Comparison of ENCODE assay signal across 8 mouse cellular contexts in genomic region chr10:60107448-60107847, GRCm38 (mm10). TPM values are rescaled to one million over a fixed set of nuclear protein-coding genes. Genes with fewer than 3 reads are reported as not detected.
DNase-seq lines count a peak whose midpoint lies in the region; ATAC-seq and TF ChIP-seq lines count a peak whose summit lies in the region.

No protein-coding gene starts in this region.

- peaks cover 21% of the 10 kb centered on the region for H3K27me3 ChIP-seq in forebrain, embryonic 11.5 days (ENCODE audit: control insufficient read depth, insufficient read depth, low read length)
- peaks cover 94% of the 10 kb centered on the region for H3K27me3 ChIP-seq in limb, embryonic 10.5 days (ENCODE audit: low read depth, poor library complexity, severe bottlenecking)
- no peaks in the 10 kb centered on the region for H3K27me3 ChIP-seq in myocyte (ENCODE audit: control insufficient read depth, insufficient read depth, insufficient read length)

- ATAC-seq in forebrain, embryonic 11.5 days (replicated peaks; ENCODE audit: low FRiP score): no peak

- H3K9me3 ChIP-seq in forebrain, embryonic 11.5 days (ENCODE audit: control insufficient read depth, low read length): no peaks in the 10 kb centered on the region
- H3K9me3 ChIP-seq in limb, embryonic 10.5 days (replicated peaks): no peaks in the 10 kb centered on the region

- H3K4me2 ChIP-seq in forebrain, embryonic 11.5 days (ENCODE audit: low read depth, low read length, severe bottlenecking): peak overlapping the region; percentile 98
- H3K4me2 ChIP-seq in myocyte (ENCODE audit: low read depth): peak overlapping the region; percentile 87

- no peak for TF ChIP-seq POLR2A in myocyte (IDR thresholded peaks at IDR 0.05; ENCODE audit: insufficient read length, low read depth)

- H3K36me3 ChIP-seq in forebrain, embryonic 11.5 days (ENCODE audit: control insufficient read depth, insufficient read depth, low read length): no peaks in the 10 kb centered on the region
- no peaks in the 10 kb centered on the region for H3K36me3 ChIP-seq in limb, embryonic 10.5 days
- H3K36me3 ChIP-seq in myocyte (ENCODE audit: control insufficient read depth, insufficient read depth): no peaks in the 10 kb centered on the region

- peak in 1 of 2 experiments; percentile 62 for DNase-seq in left cerebral cortex, adult 2 months (ENCODE audit: extremely low spot score in 1 of 2, low spot score in 2 of 2)
- DNase-seq in left cerebral cortex, adult 8-10 months (ENCODE audit: low spot score in 2 of 2): no peak
- DNase-seq in brain, adult 2 months (ENCODE audit: low read depth, low spot score): peak; percentile 86
- no peak for DNase-seq in forebrain, embryonic 11.5 days (ENCODE audit: low spot score)
- DNase-seq in limb, embryonic 10.5 days (ENCODE audit: low spot score): no peak
- DNase-seq in gastrocnemius, postnatal 4 days (ENCODE audit: low spot score in 2 of 2): no peak
- DNase-seq in left cerebral cortex, postnatal 14 days (ENCODE audit: low spot score in 2 of 2): no peak

- peak overlapping the region; percentile 90 for H3K4me3 ChIP-seq in left cerebral cortex, adult 2 months
- peak overlapping the region; percentile 51 for H3K4me3 ChIP-seq in forebrain, embryonic 11.5 days (ENCODE audit: low read depth, low read length)
- peak overlapping the region; percentile 62 for H3K4me3 ChIP-seq in limb, embryonic 10.5 days
- peak overlapping the region; percentile 26 for H3K4me3 ChIP-seq in myocyte

- H3K79me2 ChIP-seq in myocyte (ENCODE audit: control insufficient read depth, insufficient read depth): no peaks in the 10 kb centered on the region

- H3K27ac ChIP-seq in left cerebral cortex, adult 2 months: peak overlapping the region; percentile 99
- no peak overlapping the region for H3K27ac ChIP-seq in forebrain, embryonic 11.5 days (ENCODE audit: low read depth, low read length)
- peak overlapping the region; percentile 37; the same call in 1 of the 2 replicates for H3K27ac ChIP-seq in limb, embryonic 10.5 days

- TF ChIP-seq CTCF in left cerebral cortex, adult 2 months (IDR thresholded peaks at IDR 0.05): no peak

- peak overlapping the region; percentile 21 for H3ac ChIP-seq in myocyte (ENCODE audit: control insufficient read depth, insufficient read length)

- 1% methylated on average over 28 of the region's 28 CpGs for WGBS in forebrain, embryonic 11.5 days
- WGBS in limb, embryonic 10.5 days: under 1% methylated on average over 28 of the region's 28 CpGs

- intact Hi-C loops in left cerebral cortex, adult 2 months (cut with DNase I): loop anchor here (2.0 to 5.0 kb wide), 3 partner anchors 25 to 210 kb away; partner anchors contain the start of genes Anapc16 and Ascc1
- intact Hi-C loops in left cerebral cortex, postnatal 14 days (cut with DNase I): loop anchor here (5.0 to 10.0 kb wide), 2 partner anchors 105 to 213 kb away; partner anchors contain the start of genes Anapc16 and Ascc1

- H3K4me1 ChIP-seq in forebrain, embryonic 11.5 days (replicated peaks; ENCODE audit: control insufficient read depth, insufficient read depth, low read length): peaks cover 22% of the 10 kb centered on the region; the same call in 1 of the 2 replicates
- H3K4me1 ChIP-seq in limb, embryonic 10.5 days: peaks cover 23% of the 10 kb centered on the region

- H3K9ac ChIP-seq in forebrain, embryonic 11.5 days (ENCODE audit: low read length): peak overlapping the region; percentile 61

TF ChIP-seq in myocyte, 11 proteins besides CTCF, POLR2A, EP300 and RAD21:
- no peak for TF ChIP-seq REST (IDR thresholded peaks at IDR 0.05; ENCODE audit: insufficient read depth, insufficient read length)
- TF ChIP-seq E2F4 (IDR thresholded peaks at IDR 0.05; ENCODE audit: insufficient read depth): no peak
- no peak for TF ChIP-seq MYOG (IDR thresholded peaks at IDR 0.05; ENCODE audit: control insufficient read depth in 1 of 3, insufficient read depth in 1 of 3, insufficient read length in 2 of 3, low read depth in 2 of 3)
- no peak for TF ChIP-seq SRF (IDR thresholded peaks at IDR 0.05; ENCODE audit: control insufficient read depth, insufficient read length, low read depth)
- no peak for TF ChIP-seq TCF12 (IDR thresholded peaks at IDR 0.05; ENCODE audit: insufficient read depth, poor library complexity, severe bottlenecking)
- no peak for TF ChIP-seq USF1 (IDR thresholded peaks at IDR 0.05; ENCODE audit: low read depth)
- TF ChIP-seq TCF3 (IDR thresholded peaks at IDR 0.05; ENCODE audit: insufficient read length, low read depth): no peak
- TF ChIP-seq CEBPB (IDR thresholded peaks at IDR 0.05; ENCODE audit: insufficient read depth, poor library complexity, severe bottlenecking): no peak
- TF ChIP-seq POLR2AphosphoS2 (IDR thresholded peaks at IDR 0.05; ENCODE audit: insufficient read length, low read depth): no peak
- TF ChIP-seq MYOD1 (IDR thresholded peaks at IDR 0.05; ENCODE audit: control insufficient read depth in 1 of 3, insufficient read length in 2 of 3, low read depth in 2 of 3): no peak
- TF ChIP-seq MAX (IDR thresholded peaks at IDR 0.05; ENCODE audit: low read depth): no peak

RNA-seq across cellular contexts. Expression of gene Spock2, which starts 1.4 kb away (rescaled TPM):
- 100 to 1,000 TPM; 541 to 578 TPM for total RNA-seq in left cerebral cortex, adult 2 months (2021)
- 100 to 1,000 TPM; 540 to 596 (median 571) TPM for total RNA-seq in left cerebral cortex, adult 8-10 months (2022)
- 5.5 and 5.7 TPM in 2 replicates for polyA plus RNA-seq in forebrain, embryonic 11.5 days (2014; fragmentation: Nextera tagmentation; extraction: Ambion mirVana)
- 1.1 and 2.0 TPM in 2 replicates for polyA plus RNA-seq in limb, embryonic 10.5 days (2016; fragmentation: Nextera tagmentation; extraction: Ambion mirVana)
- polyA plus RNA-seq in myocyte (2012; fragmentation: generic; extraction: Trizol): 6.8 TPM
- 1 to 10 TPM; 6.0 to 6.7 TPM for total RNA-seq in gastrocnemius, postnatal 4 days (2021)
- 100 to 1,000 TPM; 564 to 596 TPM for total RNA-seq in left cerebral cortex, postnatal 14 days (2021)

Comparison
In these comparisons a context has a peak if more than half of its experiments do, and no peak if none do; other contexts are left out.
1. H3K4me3 ChIP-seq: peak in every context shown above with its lines; median percentile 90 in left cerebral cortex, adult 2 months; 62 in limb, embryonic 10.5 days; 51 in forebrain, embryonic 11.5 days; 26 in myocyte.
2. RNA of gene Spock2, which starts 1.4 kb away (total RNA-seq): 564 to 596 TPM in left cerebral cortex, postnatal 14 days, 540 to 596 TPM in left cerebral cortex, adult 8-10 months and 541 to 578 TPM in left cerebral cortex, adult 2 months; 6.0 to 6.7 TPM in gastrocnemius, postnatal 4 days; every median in the first group is over 10 times any median in the second.